Mouse (Mus musculus) spleen, adult 10 weeks (tissue): ENCODE results near the gene Gm5624. TPM values are rescaled to one million over a fixed set of nuclear protein-coding genes. Genes with fewer than 3 reads are reported as not detected.

Experiments used
- polyA plus RNA-seq: library from polyadenylated mRNA; stranded (reverse); fragments of 350-450 nt; fragmentation: Illumina TruSeq; extraction: RNeasy Lipid Tissue Mini Kit (QIAGEN cat#74804); gene quantifications from one replicate; pipeline ENCODE4 v1.2.3, GENCODE M21; 2015; ENCODE audit warnings: low replicate concordance; ENCODE audit not compliant: insufficient read depth

Gm5624 gene
- not detected for polyA plus RNA-seq

DNA sequence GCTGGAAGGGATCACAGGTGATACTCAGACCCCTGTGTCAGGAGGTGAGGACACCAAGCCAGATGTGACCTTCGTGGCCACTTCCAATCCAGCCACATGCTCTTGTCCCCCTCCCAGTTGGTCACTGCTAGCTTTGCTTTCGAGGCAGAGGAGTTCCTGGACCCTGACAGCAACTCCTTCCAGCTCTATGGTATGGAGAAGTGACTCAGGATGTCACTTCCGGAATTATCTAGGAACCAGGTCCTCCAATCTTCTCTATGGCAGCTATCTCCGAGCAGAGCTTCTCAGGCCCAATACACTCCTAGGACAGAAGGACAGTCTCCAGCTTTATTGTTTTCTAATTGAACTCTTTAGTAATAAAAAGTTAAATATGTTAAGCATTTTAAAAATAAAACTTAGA is at the start of gene Gm5624:
Gene Gm5624 (minus strand): TSS at position 202 of the 400 bp plus-strand sequence.

DNA sequence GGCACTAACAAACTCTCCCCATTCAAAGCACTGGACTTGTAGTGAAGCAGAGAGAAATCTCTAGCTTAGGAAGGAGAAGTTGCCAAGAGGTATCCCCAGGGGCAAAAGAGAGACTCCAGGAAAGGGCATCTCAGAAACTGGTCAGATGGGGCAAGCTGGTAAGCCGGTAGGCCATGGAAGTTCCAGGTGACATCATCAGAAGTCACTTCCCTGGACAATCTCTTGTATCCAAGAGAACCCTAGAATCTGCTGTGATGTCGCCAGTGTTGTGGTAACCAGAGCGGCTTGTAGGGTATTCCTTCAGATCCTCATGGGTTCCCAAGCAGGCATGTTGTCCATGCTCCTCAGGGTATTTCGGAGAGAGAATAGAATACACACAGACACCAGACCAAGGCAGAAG is 44.9 kb downstream of the Gm5624 start, which contains the start of gene Gm8247:
Gene Gm8247 (plus strand): TSS at position 301 of the 400 bp plus-strand sequence.

DNA sequence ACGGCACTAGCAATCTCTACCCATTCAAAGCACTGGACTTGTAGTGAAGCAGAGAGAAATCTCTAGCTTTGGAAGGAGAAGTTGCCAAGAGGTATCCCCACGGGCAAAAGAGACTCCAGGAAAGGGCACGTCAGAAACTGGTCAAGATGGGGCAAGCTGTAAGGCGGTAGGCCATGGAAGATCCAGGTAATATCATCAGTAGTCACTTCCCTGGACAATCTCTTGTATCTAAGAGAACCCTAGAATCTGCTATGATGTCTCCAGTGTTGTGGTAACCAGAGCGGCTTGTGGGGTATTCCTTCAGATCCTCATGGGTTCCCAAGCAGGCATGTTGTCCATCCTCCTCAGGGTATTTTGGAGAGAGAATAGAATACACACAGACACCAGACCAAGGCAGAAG is 109.8 kb downstream of the Gm5624 start, which contains the start of gene Gm17093:
Gene Gm17093 (plus strand): TSS at position 301 of the 400 bp plus-strand sequence.

Other genes with a start within 250 kb of the Gm5624 start
- gene Gm3371, start 217.2 kb downstream of the Gm5624 start, polyA plus RNA-seq = not detected
- not detected for gene Gm8232, start 194.3 kb downstream of the Gm5624 start, polyA plus RNA-seq
- gene BC061237, start 135.5 kb downstream of the Gm5624 start, polyA plus RNA-seq = not detected
- not detected for gene Gm17093, start 109.7 kb downstream of the Gm5624 start, polyA plus RNA-seq
- not detected for gene Gm8247, start 44.8 kb downstream of the Gm5624 start, polyA plus RNA-seq
- not detected for gene Gm8257, start 78.5 kb upstream of the Gm5624 start, polyA plus RNA-seq
- gene Gm8267, start 122.4 kb upstream of the Gm5624 start, polyA plus RNA-seq = not detected
- not detected for gene Ptgdr, start 231.4 kb upstream of the Gm5624 start, polyA plus RNA-seq